Mouse (Mus musculus) intestine, postnatal 0 days (tissue): ENCODE measurements at regions not wholly inside any gene's neighbourhood (a gene's known extent, or its start where the extent isn't known, plus 50 kb on each side); places are given as distances from the start of the nearest gene placed in this dataset.
"Not testable (repeated sequence)": the region's sequence is repeated elsewhere in the genome, so short reads cannot be mapped to it uniquely, and the experiment has no call there.

Experiments used
- ATAC-seq: fragments of 200-750 bp; cut with Nextera tagmentation; 2 replicates; pipeline ENCODE4 v1.8.0; 2017; ENCODE audit warnings: mild to moderate bottlenecking, moderate TSS enrichment, moderate library complexity
- H3K27ac ChIP-seq: fragments of 300-500 bp; sonication (generic); 2 replicates; pipeline ENCODE4 v1.5.1; 2014; ENCODE audit warnings: mild to moderate bottlenecking, low read depth, low read length, moderate library complexity
- H3K27me3 ChIP-seq: fragments of 300-500 bp; sonication (generic); replicated peaks from 2 replicates; pipeline ENCODE4 v1.6.1; 2014; ENCODE audit warnings: low read length, mixed read lengths; ENCODE audit not compliant: control insufficient read depth, insufficient read depth
- H3K36me3 ChIP-seq: fragments of 300-500 bp; sonication (generic); 2 replicates; pipeline ENCODE4 v1.6.1; 2014; ENCODE audit warnings: mild to moderate bottlenecking, moderate library complexity; ENCODE audit not compliant: control insufficient read depth, insufficient read depth
- H3K4me1 ChIP-seq: fragments of 300-500 bp; sonication (generic); replicated peaks from 2 replicates; pipeline ENCODE4 v1.6.1; 2014; ENCODE audit warnings: antibody characterized with exemption, low read length, mixed read lengths; ENCODE audit not compliant: control insufficient read depth, insufficient read depth
- H3K4me2 ChIP-seq: fragments of 300-500 bp; sonication (generic); replicated peaks from 2 replicates; pipeline ENCODE4 v1.6.1; 2014; ENCODE audit warnings: low read depth, mild to moderate bottlenecking, moderate library complexity
- H3K4me3 ChIP-seq: fragments of 300-500 bp; sonication (generic); 2 replicates; pipeline ENCODE4 v1.5.1; 2014; ENCODE audit warnings: low read depth, low read length
- H3K9ac ChIP-seq: fragments of 300-500 bp; sonication (generic); 2 replicates; pipeline ENCODE4 v1.6.1; 2014; ENCODE audit warnings: mild to moderate bottlenecking, low read depth, low read length
- H3K9me3 ChIP-seq: fragments of 300-500 bp; sonication (generic); 2 replicates; pipeline ENCODE4 v1.6.1; 2016; ENCODE audit warnings: mixed run types; ENCODE audit not compliant: control insufficient read depth
- CTCF ChIP-seq: sonication (generic); IDR thresholded peaks from 2 replicates; pipeline ENCODE4 v1.5.1; 2016; ENCODE audit warnings: low read depth, mild to moderate bottlenecking, control low read depth, antibody characterized with exemption, moderate library complexity
- WGBS: fragments of 180-500 bp; shearing (Covaris S2); extraction: QIAGEN DNeasy Blood & Tissue Kit; methylation state at CpG from one replicate; pipeline ENCODE4 v1.1.7; 2014; 5-methylcytosine and 5-hydroxymethylcytosine counted together

GRCm38 (mm10) chr17:13654606-13655005, 105.7 kb upstream of the Afdn start:
- H3K9ac ChIP-seq, ATAC-seq, H3K36me3 ChIP-seq, H3K4me1 ChIP-seq, H3K27ac ChIP-seq, H3K4me3 ChIP-seq, H3K9me3 ChIP-seq, H3K27me3 ChIP-seq, H3K4me2 ChIP-seq: not testable (repeated sequence)
- 76% methylated on average over 1 of the region's 1 CpGs for WGBS

GRCm38 (mm10) chr17:13656065-13656464, 104.3 kb upstream of the Afdn start:
- Histone ChIP-seq H3K4me1 (0 out of 2 replicates have a peak, but pooled peaks cover 4% of the 10 kb centered on the region), H3K27ac (no peak overlapping the region), H3K4me2 (no peak overlapping the region), H3K9ac (no peak overlapping the region), H3K4me3 (no peak overlapping the region), H3K27me3 (no peaks in the 10 kb centered on the region), H3K36me3 (no peaks in the 10 kb centered on the region), H3K9me3 (no peaks in the 10 kb centered on the region)
- 20% methylated on average over 3 of the region's 3 CpGs for WGBS
- TF ChIP-seq CTCF, result no peak
- no peak for ATAC-seq

- 10% methylated on average over 12 of the region's 15 CpGs for WGBS
- ATAC-seq, result no peak
- Histone ChIP-seq H3K27me3 (no peaks in the 10 kb centered on the region), H3K4me3 (no peak overlapping the region), H3K27ac (no peak overlapping the region), H3K4me2 (peak overlapping the region; percentile 35; the same call in 1 of the 2 replicates), H3K4me1 (0 out of 2 replicates have a peak, but pooled peaks cover 7% of the 10 kb centered on the region), H3K9me3 (no peaks in the 10 kb centered on the region), H3K9ac (no peak overlapping the region), H3K36me3 (no peaks in the 10 kb centered on the region)
- no peak for TF ChIP-seq CTCF
These were observed 103.7 kb upstream of the Afdn start for GRCm38 (mm10) chr17:13656485-13657181.

- ATAC-seq, result no peak
- Histone ChIP-seq H3K27ac (no peak overlapping the region), H3K27me3 (no peaks in the 10 kb centered on the region), H3K9me3 (no peaks in the 10 kb centered on the region), H3K4me3 (no peak overlapping the region), H3K9ac (no peak overlapping the region), H3K36me3 (no peaks in the 10 kb centered on the region), H3K4me1 (0 out of 2 replicates have a peak, but pooled peaks cover 7% of the 10 kb centered on the region), H3K4me2 (0 out of 2 replicates have a peak overlapping the region, but pooled peaks have one; percentile 35)
- no peak for TF ChIP-seq CTCF
- WGBS, result 37% methylated on average over 10 of the region's 10 CpGs
These were observed 103.2 kb upstream of the Afdn start for GRCm38 (mm10) chr17:13657182-13657562.

GRCm38 (mm10) chr17:13657656-13658292, 102.6 kb upstream of the Afdn start:
- WGBS, result 82% methylated on average over 9 of the region's 9 CpGs
- H3K36me3 ChIP-seq, result no peaks in the 10 kb centered on the region
- no peaks in the 10 kb centered on the region for H3K9me3 ChIP-seq
- no peak overlapping the region for H3K9ac ChIP-seq
- no peak overlapping the region for H3K4me3 ChIP-seq
- ATAC-seq, result no peak
- no peaks in the 10 kb centered on the region for H3K27me3 ChIP-seq
- no peak for TF ChIP-seq CTCF
- no peak overlapping the region for H3K27ac ChIP-seq
- no peak overlapping the region for H3K4me2 ChIP-seq
- H3K4me1 ChIP-seq, result 0 out of 2 replicates have a peak, but pooled peaks cover 7% of the 10 kb centered on the region

GRCm38 (mm10) chr17:13658321-13658978, 101.9 kb upstream of the Afdn start:
- H3K27ac ChIP-seq, result no peak overlapping the region
- no peak for ATAC-seq

More at GRCm38 (mm10) chr17:13658321-13658978, 101.9 kb upstream of the Afdn start:
- H3K4me1 ChIP-seq, result 0 out of 2 replicates have a peak, but pooled peaks cover 7% of the 10 kb centered on the region
- no peaks in the 10 kb centered on the region for H3K9me3 ChIP-seq
- H3K4me3 ChIP-seq, result no peak overlapping the region
- H3K9ac ChIP-seq, result no peak overlapping the region
- no peaks in the 10 kb centered on the region for H3K36me3 ChIP-seq
- H3K27me3 ChIP-seq, result no peaks in the 10 kb centered on the region
- no peak for TF ChIP-seq CTCF
- no peak overlapping the region for H3K4me2 ChIP-seq
- WGBS, result 79% methylated on average over 3 of the region's 3 CpGs
